Mouse (Mus musculus) WW6 (cell line): ENCODE data around the gene Gm8374.
A peak's percentile ranks its signal among the peaks of the same experiment; 100 is the strongest.
"Not testable (repeated sequence)": the region's sequence is repeated elsewhere in the genome, so short reads cannot be mapped to it uniquely, and the experiment has no call there.

ENCODE experiments used
- DNase-seq: peaks from one replicate; pipeline ENCODE4 v3.0.0-alpha.2; 2013; ENCODE audit warnings: low read depth, low spot score

Gm8374 gene

DNA sequence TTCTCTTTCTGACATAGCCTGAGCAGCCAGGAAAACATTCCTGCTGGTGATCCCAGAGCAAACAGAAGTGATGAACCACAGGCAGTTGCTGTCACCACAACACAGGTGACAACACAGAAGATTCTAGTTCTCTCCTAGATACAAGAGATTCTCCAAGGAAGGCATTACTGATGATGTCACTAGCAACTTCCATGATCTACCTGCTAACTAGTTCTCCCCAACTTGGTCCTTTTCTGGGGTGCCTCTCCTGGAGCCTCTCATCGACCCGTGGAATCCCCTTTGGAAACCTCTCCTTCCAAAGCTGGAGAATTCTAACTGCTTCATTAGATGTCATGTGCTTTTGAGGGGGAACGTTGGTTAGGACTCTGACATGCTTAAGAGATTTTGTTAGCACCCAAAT, at the start of gene Gm8374:
Gm8374 (minus strand) TSS at position 101 of the 400 bp plus-strand sequence.
- not testable (repeated sequence) for DNase-seq

DNA sequence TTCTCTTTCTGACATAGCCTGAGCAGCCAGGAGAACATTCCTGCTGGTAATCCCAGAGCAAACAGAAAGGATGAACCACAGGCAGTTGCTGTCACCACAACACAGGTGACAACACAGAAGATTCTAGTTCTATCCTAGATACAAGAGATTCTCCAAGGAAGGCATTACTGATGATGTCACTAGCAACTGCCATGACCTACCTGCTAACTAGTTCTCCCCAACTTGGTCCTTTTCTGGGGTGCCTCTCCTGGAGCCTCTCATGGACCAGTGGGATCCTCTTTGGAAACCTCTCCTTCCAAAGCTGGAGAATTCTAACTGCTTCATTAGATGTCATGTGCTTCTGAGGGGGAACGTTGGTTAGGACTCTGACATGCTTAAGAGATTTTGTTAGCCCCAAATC, 32.6 kb downstream of the Gm8374 start, which contains the start of gene Gm5797:
Gm5797 (minus strand) TSS at position 101 of the 400 bp plus-strand sequence.
- not testable (repeated sequence) for DNase-seq

DNA sequence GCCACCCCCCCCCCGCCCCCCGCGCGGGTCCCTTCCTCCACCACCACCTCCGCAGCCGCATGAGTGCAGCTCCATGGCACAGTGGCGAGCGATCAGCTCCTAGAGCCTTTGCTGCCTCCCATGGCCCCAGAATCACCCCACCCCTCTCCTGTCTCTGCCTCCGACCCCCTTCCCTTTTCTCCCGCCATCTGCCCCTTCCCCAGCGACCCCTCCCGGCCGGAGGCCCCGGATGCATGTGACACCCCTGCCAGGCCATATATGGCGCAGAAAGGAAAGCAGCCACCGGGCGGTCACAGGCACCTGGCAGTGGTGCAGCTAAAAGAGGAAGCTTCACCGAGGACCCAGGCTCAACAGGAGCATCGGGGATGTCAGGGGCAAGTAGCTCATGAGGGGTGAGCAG, 49.8 kb downstream of the Gm8374 start:
- DNase-seq: peak; percentile 1

DNA sequence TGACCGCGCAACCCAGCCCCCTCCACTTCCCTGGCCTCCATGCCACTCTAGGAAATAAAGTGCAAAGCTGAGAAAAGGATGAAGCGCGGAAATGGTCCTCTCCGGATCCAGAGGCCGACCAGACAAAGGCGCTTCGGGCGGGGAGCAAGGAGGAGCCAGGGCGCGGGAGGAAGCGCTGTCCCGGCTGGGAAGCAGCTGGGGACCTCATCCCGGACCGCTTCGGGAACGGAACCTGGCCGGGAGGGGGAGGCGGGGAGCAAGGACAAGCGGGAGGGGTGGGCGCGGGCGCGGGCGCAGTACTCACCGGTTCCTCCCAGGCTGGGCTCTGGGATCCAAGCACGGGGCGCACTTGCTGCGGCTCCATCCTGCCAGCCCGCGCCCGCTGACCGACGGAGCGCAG, 50.3 kb downstream of the Gm8374 start, which contains the start of gene Gm3739:
Gm3739 (minus strand) TSS at position 389 of the 400 bp plus-strand sequence.
- DNase-seq: not testable (repeated sequence)
